Mouse (Mus musculus) ovary, adult 10 weeks (tissue): ENCODE results near the gene Arl6. TPM values are rescaled to one million over a fixed set of nuclear protein-coding genes. Genes with fewer than 3 reads are reported as not detected.

Source experiments
- polyA plus RNA-seq: library from polyadenylated mRNA; stranded (reverse); fragments of 350-450 nt; fragmentation: Illumina TruSeq; extraction: RNeasy Lipid Tissue Mini Kit (QIAGEN cat#74804); gene quantifications from one replicate; pipeline ENCODE4 v1.2.3, GENCODE M21; 2014

The Arl6 gene
- polyA plus RNA-seq = 67.5 TPM

DNA sequence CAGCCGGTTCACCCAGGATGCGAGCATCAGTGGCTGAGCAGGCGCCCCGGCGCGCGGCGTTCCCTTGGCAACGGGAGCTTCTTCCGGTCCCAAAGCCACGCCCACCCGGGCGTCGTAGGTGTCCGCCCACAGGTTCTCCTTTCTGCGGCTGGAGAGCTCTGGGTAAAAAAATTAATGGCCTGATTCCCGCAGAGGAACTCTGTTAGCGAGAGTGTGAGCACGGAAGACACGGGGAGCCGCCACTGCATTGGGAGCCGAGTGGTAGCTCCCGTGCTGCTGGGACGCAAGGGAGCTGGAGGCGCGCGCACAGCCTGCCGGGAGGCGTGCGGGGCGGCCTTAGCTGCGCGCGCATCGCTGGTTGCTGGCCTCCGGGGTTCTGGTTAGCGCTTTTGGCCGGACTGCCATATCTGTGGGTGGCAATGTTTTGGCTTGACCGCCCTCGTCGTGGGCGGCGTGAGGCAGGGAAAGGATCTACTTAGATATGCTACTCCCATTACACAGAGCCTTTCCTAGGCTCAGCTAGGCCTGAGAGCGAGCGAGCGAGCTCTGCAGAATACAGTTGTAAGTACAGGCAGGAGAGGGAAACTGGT, at the start of gene Arl6:
Gene Arl6, minus strand, starts transcription at position 290 of the 590 bp plus-strand sequence.

DNA sequence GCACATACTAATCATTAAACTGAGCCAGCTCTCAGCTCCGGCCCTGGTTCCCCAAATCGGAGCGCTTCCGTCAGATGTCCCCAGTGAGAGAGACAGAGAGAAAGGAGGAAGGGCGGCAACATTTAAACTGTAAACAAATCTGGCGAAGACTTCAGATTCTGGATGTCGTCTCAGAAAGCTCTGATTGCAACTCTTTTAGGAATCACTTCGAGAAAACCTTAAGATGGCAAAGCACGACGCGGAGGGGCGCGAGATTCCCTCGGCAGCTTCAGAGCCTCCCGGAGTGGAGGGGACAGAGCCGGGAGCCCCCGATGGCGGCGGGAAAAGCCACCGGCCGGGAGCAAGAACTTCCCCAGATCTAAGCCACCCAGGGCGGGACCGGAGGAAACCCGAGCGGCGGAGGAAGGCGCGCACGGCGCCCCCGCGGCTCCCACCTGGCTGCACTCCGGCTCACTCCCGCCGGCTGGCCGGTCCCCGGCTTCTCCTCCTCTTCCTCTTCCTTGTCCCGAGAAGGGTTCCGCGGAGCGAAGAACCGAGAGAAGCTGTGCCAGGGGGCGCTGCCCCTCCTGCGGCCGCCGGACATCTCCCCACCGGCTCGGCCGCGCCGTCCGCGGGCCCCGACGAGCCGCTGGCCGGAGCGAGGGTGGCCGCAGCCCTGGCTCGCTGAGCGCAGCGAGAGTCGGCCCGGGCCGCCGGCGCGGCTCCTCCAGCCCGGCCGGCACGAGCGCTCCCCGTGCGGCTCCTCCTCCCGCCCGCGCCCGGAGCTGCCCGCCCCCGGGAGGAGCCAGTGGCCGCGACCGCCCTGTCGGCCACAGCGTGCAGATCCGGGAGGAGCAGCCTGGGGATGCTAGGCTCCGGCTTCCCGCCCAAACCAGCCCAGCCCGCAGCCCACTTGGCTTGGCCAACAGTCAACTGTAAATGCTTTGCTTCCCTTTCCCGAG, 38.6 kb downstream of the Arl6 start, which contains the start of gene Crybg3:
Gene Crybg3, minus strand, starts transcription at position 669 of the 941 bp plus-strand sequence.

Other genes with a start within 250 kb of the Arl6 start
- gene Gabrr3, start 232.1 kb downstream of the Arl6 start, polyA plus RNA-seq = 0.29 TPM
- gene Riox2, start 167.6 kb downstream of the Arl6 start, polyA plus RNA-seq = 37.5 TPM
- 27.6 TPM for gene Crybg3, start 38.4 kb downstream of the Arl6 start, polyA plus RNA-seq